Mouse (Mus musculus) layer of hippocampus, adult 18-20 months (tissue): Measurements from ENCODE around the gene Camk2g. TPM values are rescaled to one million over a fixed set of nuclear protein-coding genes. Genes with fewer than 3 reads are reported as not detected.
A peak's percentile ranks its signal among the peaks of the same experiment; 100 is the strongest.

Experiments
- DNase-seq, 2 experiments: peaks; one replicate each; pipeline ENCODE4 v3.0.0; 2022; ENCODE audit warnings: low spot score in 2 of 2
- total RNA-seq, 2 experiments: library from RNA; stranded (reverse); gene quantifications; 2 replicates each; pipeline ENCODE4 v1.2.3; 2021

Gene Camk2g
- total RNA-seq, 2 experiments from 2014 or later: 225 to 233 TPM

- no peak for DNase-seq
Observed at GRCm38 (mm10) chr14:20746935-20747334, 47.0 kb downstream of the Camk2g start.

DNA sequence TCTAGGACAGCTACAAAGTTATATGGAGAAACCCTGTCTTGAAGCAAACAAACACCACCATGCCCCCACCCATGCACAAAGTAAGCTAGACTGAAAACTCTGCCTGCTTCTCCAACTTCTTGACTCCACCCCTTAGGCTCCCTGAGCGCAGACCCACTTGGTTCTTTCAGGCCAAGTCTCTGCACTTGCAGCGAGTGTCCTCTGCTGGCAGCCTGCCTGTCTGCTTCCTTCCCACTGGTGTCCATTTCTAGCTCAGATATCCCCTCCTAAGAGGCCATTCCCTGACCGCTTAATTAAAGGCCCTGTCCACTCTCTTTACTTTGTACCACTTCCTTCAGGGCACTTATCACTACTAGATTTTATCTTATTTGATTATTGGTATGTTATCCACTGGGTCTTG is 50.3 kb downstream of the Camk2g start:
- no peak for DNase-seq

DNA sequence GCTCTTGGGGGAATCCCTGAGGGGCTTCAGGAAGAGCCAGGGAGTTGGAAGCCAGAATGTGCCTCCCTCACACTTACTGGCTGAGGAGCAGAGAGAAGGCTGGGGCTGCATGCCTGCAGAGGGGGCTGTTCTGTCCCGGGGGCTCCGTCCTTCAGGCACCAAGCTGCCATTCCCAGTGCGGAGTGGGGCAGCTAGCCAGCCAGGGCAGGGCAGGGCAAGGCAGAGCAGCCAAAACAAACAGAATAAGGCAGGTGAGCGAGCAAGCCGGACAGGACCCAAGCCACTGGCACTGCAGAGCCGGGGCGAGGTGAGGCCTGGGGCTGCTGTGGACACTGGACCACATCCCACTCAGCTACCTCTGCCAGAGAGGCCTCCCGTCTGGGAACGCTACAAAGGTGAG is 52.6 kb downstream of the Camk2g start:
- DNase-seq: no peak

- no peak for DNase-seq
Observed at GRCm38 (mm10) chr14:20738511-20738910, 55.4 kb downstream of the Camk2g start.

DNA sequence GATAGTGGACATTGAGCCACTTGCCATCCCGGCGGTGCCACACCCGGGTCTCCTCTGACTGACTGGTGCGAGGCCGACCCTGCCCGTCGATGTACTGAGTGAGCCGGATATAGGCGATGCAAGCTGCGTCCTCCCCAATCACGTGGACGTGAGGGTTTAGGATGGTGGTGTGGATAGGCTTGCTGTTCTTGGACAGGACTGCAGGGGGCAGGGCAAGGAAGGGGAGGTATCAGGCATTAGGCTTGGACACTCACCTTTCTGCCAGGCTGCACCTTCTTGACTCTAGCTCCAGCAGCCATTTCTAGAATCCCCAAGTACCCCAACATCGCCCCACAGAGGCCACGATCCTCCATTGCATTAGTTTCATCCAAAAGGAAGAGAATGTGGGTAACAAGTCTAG is 56.6 kb downstream of the Camk2g start:
- DNase-seq: no peak

DNA sequence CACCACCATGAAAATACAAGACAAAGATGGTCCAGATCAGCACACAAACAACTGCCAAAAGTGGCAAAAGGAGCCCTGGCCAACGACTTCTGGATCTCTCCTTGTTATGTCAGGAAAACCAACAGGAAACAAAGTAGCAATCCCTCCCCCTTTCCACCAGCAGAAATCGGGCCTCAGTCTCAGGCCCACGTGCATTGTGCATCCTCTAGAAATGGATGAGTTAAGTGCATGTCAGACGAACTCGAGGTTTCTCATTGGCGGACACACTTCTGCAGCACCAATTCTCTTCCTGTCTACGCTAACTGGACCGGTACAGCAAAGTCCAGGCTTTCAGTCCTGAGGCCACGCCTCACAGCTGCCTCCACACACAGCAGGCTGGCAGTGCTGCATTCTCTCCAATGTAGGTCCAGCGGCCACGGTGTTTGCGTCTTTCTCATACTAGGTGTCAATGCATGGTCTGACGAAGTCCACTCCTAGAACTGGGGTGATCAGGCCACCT is 57.9 kb downstream of the Camk2g start:
- no peak for DNase-seq

DNA sequence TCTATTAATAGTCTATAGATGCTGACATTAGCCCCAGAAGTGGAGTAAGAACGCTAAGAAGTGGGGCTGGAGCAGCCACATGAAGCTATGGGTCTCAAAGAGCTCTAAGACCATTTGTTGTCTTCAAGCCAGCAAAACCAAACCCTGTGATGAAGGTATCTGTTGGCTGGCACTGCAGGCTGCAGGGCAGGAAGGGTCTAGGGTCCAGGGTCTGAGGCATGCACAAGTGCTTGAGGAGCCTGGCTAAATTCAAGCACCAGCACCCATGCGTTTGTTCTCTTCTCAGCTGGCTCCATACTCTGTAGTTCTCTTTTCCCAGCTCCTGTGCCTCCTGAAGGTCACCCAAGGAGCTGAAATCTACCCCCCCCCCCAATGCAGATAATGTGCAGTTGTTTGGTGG is 58.8 kb downstream of the Camk2g start:
- no peak for DNase-seq

DNA sequence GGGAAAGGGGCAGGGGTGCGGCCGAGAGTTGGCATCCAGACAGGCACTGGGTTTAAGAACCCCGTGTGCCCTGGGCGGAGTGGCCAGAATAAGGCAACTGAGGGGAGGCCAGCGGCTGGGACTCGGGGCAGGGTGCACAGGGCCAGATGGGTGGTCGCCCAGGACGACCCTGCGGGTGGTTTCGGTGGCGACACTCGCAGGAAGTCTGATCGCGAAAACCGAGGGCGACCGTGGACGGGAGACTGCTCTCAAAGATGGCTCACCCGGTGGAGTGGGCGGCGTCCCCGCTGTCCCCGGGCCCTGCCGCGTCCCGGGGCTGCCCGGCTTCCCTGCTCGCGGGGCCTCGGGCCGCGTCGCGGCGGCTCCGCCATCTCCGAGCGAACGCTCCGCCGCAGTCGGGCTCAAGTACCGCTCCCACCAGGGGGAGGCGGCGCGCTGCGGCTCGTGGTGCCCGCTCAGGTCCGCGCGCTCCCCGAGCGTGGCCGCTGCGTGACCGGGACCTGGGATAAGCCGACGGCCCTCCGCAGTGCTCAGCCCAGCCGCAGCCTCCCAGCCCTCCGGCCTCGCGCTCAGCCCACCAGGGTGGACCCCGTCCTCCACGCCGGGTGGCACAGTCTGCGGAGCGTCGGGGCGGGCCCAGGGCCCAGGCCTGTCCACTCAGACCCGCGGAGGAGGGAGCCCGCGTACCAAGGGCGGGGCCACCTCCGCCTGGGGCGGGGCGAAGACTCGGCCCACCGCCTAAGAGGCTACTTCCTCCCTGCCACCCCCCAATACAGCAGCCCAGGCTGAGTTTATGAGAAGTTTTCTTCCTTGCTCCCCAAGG is 59.7 kb downstream of the Camk2g start, which contains the start of gene Ndst2:
Gene Ndst2, minus strand, starts transcription at position 611 of the 823 bp plus-strand sequence.
- peak; percentile 76 to 83 for DNase-seq

- DNase-seq: no peak
Observed at GRCm38 (mm10) chr14:20733041-20733951, 60.6 kb downstream of the Camk2g start.

- DNase-seq: no peak
Observed at GRCm38 (mm10) chr14:20730853-20731602, 62.9 kb downstream of the Camk2g start.

DNA sequence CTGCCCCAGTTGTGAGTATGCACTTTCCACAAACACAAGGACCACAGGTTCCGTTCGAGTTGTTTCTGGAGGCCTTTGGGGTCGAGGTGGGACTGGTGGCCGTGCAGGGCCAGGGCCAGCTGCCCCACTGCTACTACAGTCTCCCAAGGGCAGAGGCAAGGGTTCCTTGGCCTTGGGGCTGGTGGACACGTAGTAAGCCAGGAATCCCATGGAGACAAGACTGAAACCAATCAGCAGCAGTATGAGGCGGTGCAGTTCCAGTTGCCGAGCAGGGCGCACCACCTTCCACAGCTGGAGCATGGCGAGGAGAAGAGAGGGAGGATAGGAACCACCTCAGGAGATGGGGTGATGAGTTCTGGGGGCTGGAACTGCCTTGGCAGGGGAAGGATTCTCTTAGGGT is 64.0 kb downstream of the Camk2g start:
- DNase-seq: no peak

- no peak for DNase-seq
Observed at GRCm38 (mm10) chr14:20725660-20726339, 68.1 kb downstream of the Camk2g start.

- peak; percentile 53 to 84 for DNase-seq
Observed at GRCm38 (mm10) chr14:20724043-20724442, 69.8 kb downstream of the Camk2g start.

DNA sequence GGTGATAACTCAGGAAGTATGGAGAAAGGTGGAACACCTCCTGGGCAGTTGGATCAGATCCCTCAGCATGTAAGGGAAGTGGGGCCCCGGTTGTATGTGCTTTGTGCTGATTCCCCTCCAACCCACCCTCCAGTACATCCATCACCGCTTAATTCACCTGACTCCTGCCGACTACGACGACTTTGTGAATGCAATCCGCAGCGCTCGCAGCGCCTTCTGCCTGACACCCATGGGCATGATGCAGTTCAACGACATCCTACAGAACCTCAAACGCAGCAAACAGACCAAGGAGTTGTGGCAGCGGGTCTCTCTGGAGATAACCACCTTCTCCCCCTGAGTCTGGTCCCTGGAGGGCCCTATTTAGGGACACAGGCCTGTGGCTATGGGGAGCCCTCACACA is 70.9 kb downstream of the Camk2g start:
- DNase-seq: no peak

DNA sequence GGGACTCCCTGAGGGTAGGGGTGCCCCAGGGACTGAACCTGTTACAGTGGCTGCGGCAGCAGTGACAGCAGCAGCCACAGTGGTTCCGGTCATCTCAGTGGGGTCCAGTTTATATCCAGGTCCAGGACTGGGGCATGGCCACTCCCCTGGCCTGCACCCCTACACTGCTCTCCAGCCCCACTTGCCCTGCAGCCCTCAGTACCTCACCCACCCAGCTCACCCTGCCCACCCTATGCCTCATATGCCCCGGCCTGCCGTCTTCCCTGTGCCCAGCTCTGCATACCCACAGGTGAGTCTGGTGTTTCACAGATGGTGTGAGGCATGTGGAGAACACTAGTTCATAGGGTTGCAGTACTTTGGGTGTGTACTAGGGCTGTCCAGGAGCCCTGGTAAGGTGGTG is 72.5 kb downstream of the Camk2g start:
- DNase-seq: no peak

DNA sequence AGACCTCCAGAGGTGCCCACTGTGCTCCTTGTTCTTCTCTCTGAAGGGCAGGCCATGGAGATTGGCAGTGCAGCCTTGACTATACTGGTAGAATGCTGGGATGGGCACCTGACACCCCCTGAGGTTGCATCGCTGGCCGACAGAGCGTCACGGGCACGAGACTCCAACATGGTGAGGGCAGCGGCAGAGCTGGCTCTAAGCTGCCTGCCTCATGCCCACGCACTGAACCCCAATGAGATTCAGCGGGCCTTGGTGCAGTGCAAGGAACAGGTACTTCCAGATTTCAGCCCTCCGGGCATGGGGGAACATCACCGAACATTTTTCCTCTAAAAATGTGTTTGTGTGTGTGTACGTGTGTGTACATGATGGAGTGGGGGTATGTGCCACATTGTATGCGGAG is 74.1 kb downstream of the Camk2g start:
- DNase-seq: no peak

DNA sequence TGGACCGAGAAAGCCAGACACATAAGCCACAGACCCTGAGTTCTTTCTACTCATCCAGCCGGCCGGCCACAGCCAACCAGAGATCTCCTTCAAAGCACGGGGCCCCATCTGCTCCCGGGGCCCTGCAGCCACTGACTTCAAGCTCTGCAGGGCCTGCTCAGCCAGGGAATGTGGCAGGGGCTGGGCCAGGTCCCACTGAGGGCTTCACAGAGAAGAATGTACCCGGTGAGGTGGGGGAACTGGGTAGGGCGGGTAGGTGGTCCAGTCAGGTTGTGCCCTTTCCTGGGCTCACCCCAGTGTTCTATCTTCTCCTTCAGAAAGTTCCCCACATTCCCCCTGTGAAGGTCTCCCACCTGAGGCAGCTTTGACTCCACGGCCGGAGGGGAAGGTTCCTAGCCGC is 75.4 kb downstream of the Camk2g start:
- DNase-seq: no peak

DNA sequence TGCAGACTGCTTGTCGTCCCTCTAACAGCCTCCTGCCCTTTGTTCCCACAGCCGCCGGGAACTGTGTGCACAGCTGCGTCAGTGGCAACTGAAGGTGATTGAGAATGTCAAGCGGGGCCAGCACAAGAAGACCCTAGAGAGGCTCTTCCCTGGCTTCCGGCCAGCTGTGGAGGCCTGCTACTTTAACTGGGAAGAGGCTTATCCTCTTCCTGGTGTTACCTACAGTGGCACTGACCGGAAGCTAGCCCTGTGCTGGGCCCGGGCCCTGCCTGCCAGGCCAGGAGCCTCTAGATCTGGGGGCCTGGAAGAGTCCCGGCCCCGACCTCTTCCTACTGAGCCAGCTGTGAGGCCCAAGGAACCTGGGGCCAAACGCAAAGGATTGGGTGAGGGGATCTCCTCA is 80.1 kb downstream of the Camk2g start:
- DNase-seq: no peak

GRCm38 (mm10) chr14:20708239-20708638 is 85.6 kb downstream of the Camk2g start:
- no peak for DNase-seq
